Comparison of ENCODE assay signal across 9 mouse cellular contexts in the genomic region with DNA sequence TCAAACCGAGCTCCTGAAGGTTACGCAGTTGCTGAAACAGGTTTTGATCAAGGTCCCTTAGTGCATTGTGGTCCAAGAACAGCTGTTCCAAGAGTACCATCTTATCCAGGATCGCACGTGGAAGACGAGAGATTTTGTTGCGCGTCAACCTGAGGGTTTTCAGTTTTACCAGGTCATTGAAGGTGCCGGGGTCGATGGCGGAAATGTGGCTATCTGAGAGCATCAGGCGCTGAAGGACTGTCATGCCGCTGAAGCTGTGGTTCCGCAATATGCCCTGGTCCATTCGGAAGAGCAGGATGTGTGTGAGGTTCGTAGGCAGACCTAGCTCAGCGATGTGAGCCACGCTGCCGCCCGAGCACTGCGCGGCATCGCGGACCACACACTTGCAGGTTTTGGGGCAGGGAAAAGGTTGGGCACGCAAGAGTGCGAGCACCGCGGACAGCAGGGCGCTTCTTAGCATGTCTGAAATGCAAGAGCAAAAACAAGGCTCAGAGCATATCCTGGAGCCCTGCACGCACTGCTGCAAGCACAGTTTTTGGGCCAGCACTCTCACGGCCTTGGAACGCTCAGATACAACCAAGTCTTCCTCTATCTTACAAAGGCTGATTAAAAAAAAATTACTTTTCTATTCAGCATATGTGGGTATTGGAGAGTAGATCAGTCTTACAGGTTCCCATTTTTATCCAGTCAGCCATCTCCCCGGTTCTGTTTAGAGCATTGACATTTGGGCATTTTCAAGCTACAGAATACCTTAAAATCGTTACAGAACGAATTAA. TPM values are rescaled to one million over a fixed set of nuclear protein-coding genes. Genes with fewer than 3 reads are reported as not detected.
DNase-seq lines count a peak whose midpoint lies in the region; ATAC-seq and TF ChIP-seq lines count a peak whose summit lies in the region.
"Had no signal": no experiment of that assay in that cellular context is flagged by ENCODE, and none has a peak within 500 bp of the region (broad histone marks: within the 10 kb centered on the region; RNA-seq: fewer than 3 reads in every experiment).

No protein-coding gene starts in this region.

- TF ChIP-seq EP300 in stomach, postnatal 0 days (optimal IDR thresholded peaks at IDR 0.05): no peak

- no peak for TF ChIP-seq POLR2A in kidney, adult 2 months (IDR thresholded peaks at IDR 0.05; ENCODE audit: low read depth, low read length)

- DNase-seq in lung, embryonic 14.5 days: peak; percentile 39
- no peak for DNase-seq in lung, postnatal 10 days
- DNase-seq in kidney, adult 2 months: peak; percentile 17
- no peak for DNase-seq in stomach, postnatal 0 days (ENCODE audit: low spot score)
- no peak for DNase-seq in ovary, postnatal 10 days (ENCODE audit: low spot score)

- peak overlapping the region; percentile 99 for H3K4me2 ChIP-seq in lung, embryonic 14.5 days
- H3K4me2 ChIP-seq in forebrain, embryonic 12.5 days: peak overlapping the region; percentile 99
- peak overlapping the region; percentile 97 for H3K4me2 ChIP-seq in stomach, postnatal 0 days (replicated peaks; ENCODE audit: low read depth)

- peak overlapping the region; percentile 56 for H3K4me3 ChIP-seq in lung, embryonic 14.5 days (ENCODE audit: low read depth, low read length)
- H3K4me3 ChIP-seq in brown adipose tissue, adult 24 weeks (ENCODE audit: insufficient read depth, low read depth, low read length): peak overlapping the region; percentile 55
- peak overlapping the region; percentile 63 for H3K4me3 ChIP-seq in forebrain, embryonic 12.5 days (replicated peaks)
- no peak overlapping the region; the same call in 1 of the 2 replicates for H3K4me3 ChIP-seq in kidney, adult 2 months (ENCODE audit: insufficient read depth, low read depth, low read length)
- peak overlapping the region; percentile 56 for H3K4me3 ChIP-seq in stomach, postnatal 0 days (ENCODE audit: low read depth, low read length)

- H3K27me3 ChIP-seq in lung, embryonic 14.5 days (ENCODE audit: insufficient read depth, low read length): peaks cover 51% of the 10 kb centered on the region
- peaks cover 68% of the 10 kb centered on the region for H3K27me3 ChIP-seq in forebrain, embryonic 12.5 days
- no peaks in the 10 kb centered on the region for H3K27me3 ChIP-seq in kidney, adult 2 months (replicated peaks; ENCODE audit: control insufficient read depth, insufficient read depth, low read length)
- H3K27me3 ChIP-seq in stomach, postnatal 0 days (ENCODE audit: control insufficient read depth, insufficient read depth, low read length): peaks cover 3% of the 10 kb centered on the region; the same call in 1 of the 2 replicates

- no peak overlapping the region for H3K27ac ChIP-seq in lung, embryonic 14.5 days (ENCODE audit: low read depth)
- no peak overlapping the region for H3K27ac ChIP-seq in brown adipose tissue, adult 24 weeks (replicated peaks; ENCODE audit: low read depth, low read length)
- H3K27ac ChIP-seq in forebrain, embryonic 12.5 days: no peak overlapping the region
- no peak overlapping the region for H3K27ac ChIP-seq in kidney, adult 2 months (ENCODE audit: insufficient read depth, low read depth, low read length)
- H3K27ac ChIP-seq in stomach, postnatal 0 days (replicated peaks): no peak overlapping the region

- no peaks in the 10 kb centered on the region; the same call in 1 of the 2 replicates for H3K4me1 ChIP-seq in lung, embryonic 14.5 days (ENCODE audit: insufficient read depth)
- H3K4me1 ChIP-seq in brown adipose tissue, adult 24 weeks (ENCODE audit: control insufficient read depth, insufficient read depth, insufficient read length, low read length): peaks cover 3% of the 10 kb centered on the region; the same call in 1 of the 2 replicates
- H3K4me1 ChIP-seq in forebrain, embryonic 12.5 days: peaks cover 20% of the 10 kb centered on the region
- peaks cover 3% of the 10 kb centered on the region; the same call in 1 of the 2 replicates for H3K4me1 ChIP-seq in kidney, adult 2 months (ENCODE audit: control insufficient read depth, insufficient read depth, low read length)
- H3K4me1 ChIP-seq in stomach, postnatal 0 days (replicated peaks; ENCODE audit: control insufficient read depth, insufficient read depth): no peaks in the 10 kb centered on the region; the same call in 1 of the 2 replicates

- no peak for ATAC-seq in lung, embryonic 14.5 days (ENCODE audit: insufficient read depth)
- peak; percentile 21; the same call in 1 of the 2 replicates for ATAC-seq in forebrain, embryonic 12.5 days (ENCODE audit: low FRiP score)
- peak; percentile 42 for ATAC-seq in megakaryocyte progenitor cell, adult 5-6 weeks (replicated peaks; ENCODE audit: poor library complexity)
- ATAC-seq in stomach, postnatal 0 days (ENCODE audit: low FRiP score, low TSS enrichment): 0 out of 2 replicates have a peak, but pooled peaks have one; percentile 21

- H3K9ac ChIP-seq in lung, embryonic 14.5 days: peak overlapping the region; percentile 48; the same call in 1 of the 2 replicates
- H3K9ac ChIP-seq in forebrain, embryonic 12.5 days: peak overlapping the region; percentile 57; the same call in 1 of the 2 replicates
- H3K9ac ChIP-seq in stomach, postnatal 0 days (ENCODE audit: low read length): peak overlapping the region; percentile 58

- WGBS in lung, embryonic 14.5 days: 4% methylated on average over 34 of the region's 34 CpGs
- 4% methylated on average over 34 of the region's 34 CpGs for WGBS in forebrain, embryonic 12.5 days
- WGBS in kidney, adult 2 months: 18% methylated on average over 34 of the region's 34 CpGs
- WGBS in stomach, postnatal 0 days: 10% methylated on average over 34 of the region's 34 CpGs

- no peaks in the 10 kb centered on the region for H3K9me3 ChIP-seq in lung, embryonic 14.5 days (ENCODE audit: low read depth, low read length)
- no peaks in the 10 kb centered on the region for H3K9me3 ChIP-seq in forebrain, embryonic 12.5 days
- H3K9me3 ChIP-seq in stomach, postnatal 0 days (ENCODE audit: control insufficient read depth, low read length): no peaks in the 10 kb centered on the region

- TF ChIP-seq CTCF in lung, embryonic 14.5 days (IDR thresholded peaks at IDR 0.05; ENCODE audit: low read depth): no peak
- no peak for TF ChIP-seq CTCF in kidney, adult 2 months (conservative IDR thresholded peaks at IDR 0.05; ENCODE audit: insufficient read depth, insufficient read length, low read depth, low read length)
- TF ChIP-seq CTCF in stomach, postnatal 0 days (IDR thresholded peaks at IDR 0.05; ENCODE audit: low read depth): no peak

- 0 out of 2 replicates have a peak, but pooled peaks cover 4% of the 10 kb centered on the region for H3K36me3 ChIP-seq in lung, embryonic 14.5 days (ENCODE audit: insufficient read depth)
- no peaks in the 10 kb centered on the region for H3K36me3 ChIP-seq in forebrain, embryonic 12.5 days (replicated peaks)
- no peaks in the 10 kb centered on the region; the same call in 1 of the 2 replicates for H3K36me3 ChIP-seq in kidney, adult 2 months (ENCODE audit: control insufficient read depth, insufficient read depth, low read length)
- H3K36me3 ChIP-seq in stomach, postnatal 0 days (ENCODE audit: control insufficient read depth, insufficient read depth, low read length): no peaks in the 10 kb centered on the region

RNA-seq across cellular contexts. Expression of a gene that starts 1.0 kb away (rescaled TPM):
- polyA plus RNA-seq in lung, embryonic 14.5 days (2014; fragmentation: Nextera tagmentation; extraction: Ambion mirVana): 2.4 and 3.1 TPM in 2 replicates
- polyA plus RNA-seq in brown adipose tissue, adult 24 weeks (2012; ENCODE audit: insufficient read depth, insufficient read length, missing spikeins): not detected in 2 replicates
- 0.74 and 0.91 TPM in 2 replicates for polyA plus RNA-seq in forebrain, embryonic 12.5 days (2016; fragmentation: Nextera tagmentation; extraction: Ambion mirVana)
- polyA plus RNA-seq in kidney, adult 2 months (2012; rRNA removed): 0.04 and 0.14 TPM in 2 replicates
- total RNA-seq in megakaryocyte progenitor cell, adult 5-6 weeks (2015): 1.1 and 1.5 TPM in 2 replicates
- 0.46 and 1.2 TPM in 2 replicates for total RNA-seq in megakaryocyte progenitor cell, adult 5-6 weeks (2017)
- polyA plus RNA-seq in stomach, postnatal 0 days (2015; fragmentation: Nextera tagmentation; extraction: Ambion mirVana): 0.11 and 0.39 TPM in 2 replicates

RNA-seq across cellular contexts. Expression of a gene that starts 26.5 kb away (rescaled TPM):
- 0.54 and 0.79 TPM in 2 replicates for polyA plus RNA-seq in lung, embryonic 14.5 days (2014; fragmentation: Nextera tagmentation; extraction: Ambion mirVana)
- polyA plus RNA-seq in brown adipose tissue, adult 24 weeks (2012; ENCODE audit: insufficient read depth, insufficient read length, missing spikeins): not detected in 2 replicates
- polyA plus RNA-seq in forebrain, embryonic 12.5 days (2016; fragmentation: Nextera tagmentation; extraction: Ambion mirVana): 0.46 and 0.57 TPM in 2 replicates
- polyA plus RNA-seq in kidney, adult 2 months (2012; rRNA removed): 0.01 TPM in 1 of 2 replicates, not detected in the other
- not detected in 2 replicates for total RNA-seq in megakaryocyte progenitor cell, adult 5-6 weeks (2015)
- not detected in 2 replicates for total RNA-seq in megakaryocyte progenitor cell, adult 5-6 weeks (2017)
- 0.76 and 0.87 TPM in 2 replicates for polyA plus RNA-seq in stomach, postnatal 0 days (2015; fragmentation: Nextera tagmentation; extraction: Ambion mirVana)

RNA-seq across cellular contexts. Expression of a gene that starts 42.3 kb away (rescaled TPM):
- not detected in 2 replicates for polyA plus RNA-seq in lung, embryonic 14.5 days (2014; fragmentation: Nextera tagmentation; extraction: Ambion mirVana)
- polyA plus RNA-seq in brown adipose tissue, adult 24 weeks (2012; ENCODE audit: insufficient read depth, insufficient read length, missing spikeins): 20.1 and 23.7 TPM in 2 replicates
- not detected in 2 replicates for polyA plus RNA-seq in forebrain, embryonic 12.5 days (2016; fragmentation: Nextera tagmentation; extraction: Ambion mirVana)
- 0.42 and 0.52 TPM in 2 replicates for polyA plus RNA-seq in kidney, adult 2 months (2012; rRNA removed)
- not detected in 2 replicates for total RNA-seq in megakaryocyte progenitor cell, adult 5-6 weeks (2015)
- not detected in 2 replicates for total RNA-seq in megakaryocyte progenitor cell, adult 5-6 weeks (2017)
- 0.04 TPM in 1 of 2 replicates, not detected in the other for polyA plus RNA-seq in stomach, postnatal 0 days (2015; fragmentation: Nextera tagmentation; extraction: Ambion mirVana)
- polyA plus RNA-seq: gonadal fat pad, adult 2 months had no signal

Comparison
In these comparisons a context has a peak if more than half of its experiments do, and no peak if none do; other contexts are left out.
1. DNase-seq: peak in lung, embryonic 14.5 days (single experiment) and kidney, adult 2 months (single experiment); none in lung, postnatal 10 days (single experiment), stomach, postnatal 0 days (single experiment) and ovary, postnatal 10 days (single experiment).
2. RNA of a gene that starts 42.3 kb away (polyA plus RNA-seq): 20.1 to 23.7 TPM in brown adipose tissue, adult 24 weeks; 0.42 to 0.52 TPM in kidney, adult 2 months, 0.04 TPM in stomach, postnatal 0 days, not detected in lung, embryonic 14.5 days and not detected in forebrain, embryonic 12.5 days; every median in the first group is over 10 times any median in the second.
3. Peak in every context shown above with its lines, with median percentiles within 50 percentile points of each other: H3K4me2 ChIP-seq and H3K9ac ChIP-seq.